Mouse (Mus musculus): Measurements from ENCODE around the gene Aif1l.

- TF ChIP-seq CTCF (IDR thresholded peaks at IDR 0.05; ENCODE audit: extremely low read depth, insufficient read length, insufficient replicate concordance, low read depth, low read length): no peak
- TF ChIP-seq POLR2A (IDR thresholded peaks at IDR 0.05; ENCODE audit: low read depth, low read length): no peak
Measured at GRCm38 (mm10) chr2:31900932-31901331, 49.0 kb upstream of the Aif1l start.

Data from small intestine, adult 2 months (tissue).